Mouse (Mus musculus) heart, embryonic 14.5 days (tissue): ENCODE data around the gene Dnmt3b. TPM values are rescaled to one million over a fixed set of nuclear protein-coding genes. Genes with fewer than 3 reads are reported as not detected.
"Not testable (repeated sequence)": the region's sequence is repeated elsewhere in the genome, so short reads cannot be mapped to it uniquely, and the experiment has no call there.

ENCODE experiments used
- ATAC-seq: fragments of 200-750 bp; cut with Nextera tagmentation; 2 replicates; pipeline ENCODE4 v1.8.0; 2017; ENCODE audit warnings: low read depth, moderate TSS enrichment; ENCODE audit not compliant: insufficient number of reproducible peaks, insufficient read depth, low FRiP score
- H3K27ac ChIP-seq, 2 experiments: fragments of 200-500 bp in 1 of 2; fragments of 300-500 bp in 1 of 2; sonication (generic) in 1 of 2; replicated peaks in 1 of 2; 2 replicates each; pipeline ENCODE4 v1.5.1; 2012 to 2014; ENCODE audit warnings: low read depth in 2 of 2, low read length in 2 of 2, control low read depth in 1 of 2, mild to moderate bottlenecking in 1 of 2, mixed read lengths in 1 of 2; ENCODE audit not compliant: control insufficient read depth in 1 of 2, insufficient read depth in 1 of 2
- H3K27me3 ChIP-seq: fragments of 300-500 bp; sonication (generic); 2 replicates; pipeline ENCODE4 v1.6.1; 2014; ENCODE audit warnings: mild to moderate bottlenecking, low read length, control low read depth; ENCODE audit not compliant: control insufficient read depth, insufficient read depth
- H3K36me3 ChIP-seq: fragments of 300-500 bp; sonication (generic); 2 replicates; pipeline ENCODE4 v1.6.1; 2014; ENCODE audit warnings: mild to moderate bottlenecking, control low read depth, low read length, mixed read lengths; ENCODE audit not compliant: control insufficient read depth, insufficient read depth
- H3K4me1 ChIP-seq, 2 experiments: fragments of 200-500 bp in 1 of 2; fragments of 300-500 bp in 1 of 2; sonication (generic) in 1 of 2; 2 replicates each; pipeline ENCODE4 v1.6.1; 2012 to 2014; ENCODE audit warnings: low read length in 2 of 2, control low read depth in 1 of 2, mixed read lengths in 1 of 2; ENCODE audit not compliant: control insufficient read depth in 2 of 2, insufficient read depth in 2 of 2
- H3K4me2 ChIP-seq: fragments of 300-500 bp; sonication (generic); 2 replicates; pipeline ENCODE4 v1.6.1; 2014; ENCODE audit warnings: mild to moderate bottlenecking, low read length
- H3K4me3 ChIP-seq, 2 experiments: fragments of 200-500 bp in 1 of 2; fragments of 300-500 bp in 1 of 2; sonication (generic) in 1 of 2; 2 replicates each; pipeline ENCODE4 v1.5.1; 2012 to 2014; ENCODE audit warnings: low read length in 2 of 2, mild to moderate bottlenecking in 2 of 2, control low read depth in 1 of 2, low read depth in 1 of 2, moderate library complexity in 1 of 2; ENCODE audit not compliant: control insufficient read depth in 1 of 2, insufficient read depth in 1 of 2
- H3K9ac ChIP-seq: fragments of 300-500 bp; sonication (generic); 2 replicates; pipeline ENCODE4 v1.6.1; 2014; ENCODE audit warnings: mild to moderate bottlenecking, low read length
- H3K9me3 ChIP-seq: fragments of 300-500 bp; sonication (generic); 2 replicates; pipeline ENCODE4 v1.6.1; 2016; ENCODE audit warnings: low read length, control low read depth; ENCODE audit not compliant: control insufficient read depth
- WGBS: fragments of 180-500 bp; shearing (Covaris S2); extraction: QIAGEN DNeasy Blood & Tissue Kit; methylation state at CpG from one replicate; pipeline ENCODE4 v1.1.7; 2014; 5-methylcytosine and 5-hydroxymethylcytosine counted together
- polyA plus RNA-seq: library from polyadenylated mRNA; unstranded; fragments of >200 nt; fragmentation: Nextera tagmentation; extraction: Ambion mirVana; gene quantifications from 2 replicates; pipeline ENCODE4 v1.2.1, GENCODE M21; 2014

Dnmt3b gene
- polyA plus RNA-seq, 1 experiment from 2014 or later: 4.6 TPM

DNA sequence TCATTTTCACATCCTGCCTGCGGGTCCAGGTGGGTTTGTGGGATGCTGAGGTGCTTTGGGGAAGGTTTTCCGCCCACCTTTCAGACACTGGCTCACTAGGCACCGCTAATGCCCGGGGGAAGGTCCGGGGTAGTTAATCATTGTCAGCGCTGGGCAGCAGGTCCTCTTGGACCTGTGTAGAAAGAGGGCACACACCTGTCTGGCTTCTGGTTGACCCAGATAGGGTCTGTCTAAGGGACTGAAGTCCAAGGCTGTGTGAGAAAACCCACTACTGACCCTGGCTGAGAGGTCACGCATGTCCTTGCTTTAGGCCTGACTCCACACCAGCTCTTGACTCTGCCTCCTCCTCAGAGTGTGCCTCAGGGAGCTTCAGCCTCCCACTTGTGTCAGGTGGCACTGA lies 44.2 kb downstream of the Dnmt3b start:
- not testable (repeated sequence) for H3K4me3 ChIP-seq, H3K9ac ChIP-seq, H3K4me1 ChIP-seq, H3K27me3 ChIP-seq, H3K9me3 ChIP-seq, H3K4me2 ChIP-seq, H3K36me3 ChIP-seq, H3K27ac ChIP-seq, ATAC-seq
- 64% methylated on average over 4 of the region's 7 CpGs for WGBS

DNA sequence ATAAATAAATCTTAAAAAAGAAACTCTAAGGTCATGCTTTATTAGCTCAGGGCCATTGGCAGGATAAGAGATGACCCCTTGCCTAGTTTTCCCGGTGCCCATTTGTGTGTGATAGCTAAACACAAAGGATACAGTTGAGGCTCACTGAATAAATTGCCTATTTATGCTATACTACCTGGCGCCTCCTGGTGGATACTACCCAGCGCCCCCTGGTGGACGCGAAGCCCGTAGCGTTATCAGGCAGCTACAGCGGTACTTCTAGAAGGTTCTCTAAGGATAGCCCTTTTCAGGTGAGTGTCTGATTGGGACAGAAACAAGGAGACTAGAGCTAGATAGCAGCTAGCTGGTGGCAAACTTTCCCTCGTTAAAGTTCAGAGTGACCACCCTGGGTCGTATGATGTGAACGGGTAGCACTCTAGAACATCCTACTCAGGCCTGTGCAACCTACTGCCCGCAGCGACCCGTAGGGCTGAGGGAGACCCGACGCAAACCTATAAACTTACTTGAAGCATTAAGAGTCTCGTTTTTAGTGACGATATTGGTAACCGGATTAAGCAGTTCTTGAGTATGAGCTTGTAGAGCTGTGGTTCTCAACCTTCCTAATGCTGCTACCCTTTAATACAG lies 45.3 kb downstream of the Dnmt3b start:
- Histone ChIP-seq H3K36me3 (no peaks in the 10 kb centered on the region), H3K27ac (no peak overlapping the region), H3K9me3 (no peaks in the 10 kb centered on the region), H3K4me2 (no peak overlapping the region), H3K4me3 (no peak overlapping the region), H3K9ac (no peak overlapping the region), H3K27me3 (no peaks in the 10 kb centered on the region), H3K4me1 (no peaks in the 10 kb centered on the region)
- ATAC-seq: no peak
- WGBS: 62% methylated on average over 19 of the region's 19 CpGs

DNA sequence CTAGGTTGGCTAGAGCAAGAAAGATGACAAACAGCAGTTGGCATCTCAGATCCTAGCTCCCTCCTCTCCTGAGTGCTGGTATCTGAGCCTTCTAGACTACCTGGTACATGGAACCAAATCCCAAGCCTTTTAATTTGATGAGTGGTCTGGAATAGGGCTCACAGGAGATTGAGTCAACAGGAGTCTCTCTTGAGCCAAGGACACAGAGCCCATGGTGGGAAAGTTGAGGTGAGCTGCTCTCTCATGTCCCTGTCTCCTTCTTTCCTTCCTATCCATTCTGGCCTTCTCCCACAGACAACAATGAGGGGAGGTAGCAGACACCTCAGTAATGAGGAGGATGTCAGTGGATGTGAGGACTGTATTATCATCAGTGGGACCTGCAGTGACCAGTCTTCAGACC lies 47.1 kb downstream of the Dnmt3b start, which contains the start of gene Dnmt3c:
TSS of gene Dnmt3c (plus strand) at position 301 of the 400 bp plus-strand sequence.
- Histone ChIP-seq H3K4me2 (no peak within 1 kb of the TSS), H3K4me1 (no peaks in the 10 kb centered on the region), H3K4me3 (no peak within 1 kb of the TSS), H3K27me3 (no peaks in the 10 kb centered on the region), H3K36me3 (no peaks in the 10 kb centered on the region), H3K27ac (no peak within 1 kb of the TSS), H3K9ac (no peak within 1 kb of the TSS), H3K9me3 (no peaks in the 10 kb centered on the region)
- no peak for ATAC-seq

DNA sequence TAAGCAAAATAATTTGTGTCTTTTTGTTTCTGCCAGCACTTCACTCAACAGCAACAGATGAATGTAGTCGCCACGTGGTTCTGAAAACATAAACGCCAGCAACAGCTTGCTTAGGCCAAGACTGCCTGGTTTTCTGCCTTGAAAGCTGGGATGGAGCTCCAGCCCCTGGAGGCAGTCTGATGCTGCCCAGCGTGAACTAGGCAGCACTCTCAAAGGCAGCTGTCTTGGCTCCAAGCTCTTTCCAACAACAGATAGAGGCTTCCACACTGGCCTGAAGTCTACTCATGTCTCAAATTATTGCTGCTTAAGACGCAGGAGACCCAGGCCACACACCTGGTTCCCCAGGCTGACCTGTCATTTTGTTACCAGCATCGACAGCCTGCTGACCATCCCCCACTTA lies 54.1 kb downstream of the Dnmt3b start:
- H3K4me2 ChIP-seq: no peak overlapping the region
- no peak overlapping the region for H3K9ac ChIP-seq
- no peaks in the 10 kb centered on the region for H3K4me1 ChIP-seq
- 52% methylated on average over 6 of the region's 6 CpGs for WGBS
- H3K36me3 ChIP-seq: no peaks in the 10 kb centered on the region
- no peak for ATAC-seq
- no peaks in the 10 kb centered on the region for H3K27me3 ChIP-seq
- no peaks in the 10 kb centered on the region for H3K9me3 ChIP-seq
- no peak overlapping the region for H3K4me3 ChIP-seq
- H3K27ac ChIP-seq: no peak overlapping the region

DNA sequence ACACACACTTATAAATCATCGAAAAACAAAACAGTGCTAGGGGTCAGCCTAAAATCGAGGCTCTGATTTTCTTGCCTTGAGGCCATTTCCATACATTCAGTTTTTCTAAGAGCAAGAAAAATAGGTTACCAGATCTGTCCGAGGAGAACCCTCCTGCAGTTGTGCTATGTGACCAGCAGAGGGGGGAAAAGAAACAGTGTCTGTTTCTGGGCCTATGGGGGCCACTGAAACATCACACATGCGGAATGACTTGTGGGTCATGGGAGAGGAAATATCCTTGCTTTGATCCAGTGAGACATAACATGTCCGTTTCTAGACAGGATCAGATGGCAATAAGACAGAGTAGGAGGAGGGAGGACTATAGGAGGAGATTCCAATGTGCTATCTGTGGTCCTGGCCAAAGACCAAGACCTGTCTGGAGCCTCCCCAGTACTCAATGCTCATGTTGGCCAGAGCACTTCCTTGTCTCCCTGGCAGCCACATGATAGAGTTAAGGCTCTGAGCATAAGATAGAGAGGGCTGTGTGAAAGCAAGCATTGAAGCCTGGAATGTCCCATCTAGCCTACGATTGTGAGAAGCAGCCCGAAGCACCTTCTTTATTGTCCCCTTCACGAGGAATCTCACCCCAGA lies 61.6 kb downstream of the Dnmt3b start:
- H3K27me3 ChIP-seq: no peaks in the 10 kb centered on the region
- H3K4me3 ChIP-seq: no peak overlapping the region
- H3K36me3 ChIP-seq: no peaks in the 10 kb centered on the region
- peak; percentile 55 for ATAC-seq
- H3K9me3 ChIP-seq: no peaks in the 10 kb centered on the region
- peak overlapping the region in 1 of 2 experiments; percentile 37; a peak in 2 of 4 replicates for H3K27ac ChIP-seq
- WGBS: 33% methylated on average over 8 of the region's 8 CpGs
- no peak overlapping the region for H3K9ac ChIP-seq
- peak overlapping the region; percentile 16; the same call in 1 of the 2 replicates for H3K4me2 ChIP-seq
- peaks cover 11 to 31% of the 10 kb centered on the region in 2 experiments for H3K4me1 ChIP-seq

DNA sequence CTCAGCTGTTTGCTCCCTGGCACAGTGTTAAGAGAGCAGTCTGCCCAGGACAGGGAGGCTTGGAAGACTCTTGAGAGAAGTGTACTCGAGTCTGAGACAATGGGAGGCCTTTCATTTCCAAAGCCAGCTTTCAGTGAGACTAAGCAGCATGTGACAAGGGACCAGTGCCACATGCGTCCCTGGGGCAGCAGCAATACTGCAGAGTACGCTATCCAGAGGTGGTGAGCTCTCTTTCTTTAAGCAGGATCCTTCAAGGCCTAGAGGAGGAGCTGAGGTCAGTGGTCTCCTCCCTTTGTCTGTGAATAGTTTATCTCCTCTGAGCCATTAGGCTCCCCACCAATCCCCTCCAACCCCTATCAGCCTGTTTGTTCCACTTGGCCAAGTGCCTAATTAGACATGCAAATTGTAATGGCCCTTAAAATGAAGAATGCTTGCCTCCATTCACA lies 63.4 kb downstream of the Dnmt3b start:
- Histone ChIP-seq H3K27ac (peak overlapping the region; percentile 28 to 71), H3K4me1 (peaks cover 11 to 31% of the 10 kb centered on the region in 2 experiments), H3K4me2 (no peak overlapping the region), H3K9ac (peak overlapping the region; percentile 27; the same call in 1 of the 2 replicates), H3K36me3 (no peaks in the 10 kb centered on the region), H3K4me3 (no peak overlapping the region), H3K27me3 (no peaks in the 10 kb centered on the region), H3K9me3 (no peaks in the 10 kb centered on the region)
- ATAC-seq: no peak
- 12% methylated on average over 3 of the region's 3 CpGs for WGBS

DNA sequence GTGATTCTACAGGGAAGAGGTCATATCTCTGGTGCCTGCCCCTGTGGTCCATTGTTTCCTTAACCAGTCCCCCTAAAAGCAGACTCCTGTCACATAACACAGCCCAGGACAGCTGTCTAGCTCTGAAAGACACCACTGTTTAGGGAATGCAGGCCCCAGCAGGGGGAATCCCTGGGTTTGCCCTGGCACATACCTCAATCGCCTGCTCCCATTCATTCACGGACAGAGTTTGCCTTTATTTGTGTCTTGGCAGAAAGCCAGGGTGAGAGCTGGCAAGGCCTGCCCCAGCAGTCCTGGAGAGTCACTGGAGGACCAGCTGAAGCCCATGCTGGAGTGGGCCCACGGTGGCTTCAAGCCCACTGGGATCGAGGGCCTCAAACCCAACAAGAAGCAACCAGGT lies 64.0 kb downstream of the Dnmt3b start:
- Histone ChIP-seq H3K4me2 (no peak overlapping the region), H3K36me3 (no peaks in the 10 kb centered on the region), H3K27me3 (no peaks in the 10 kb centered on the region), H3K9me3 (no peaks in the 10 kb centered on the region), H3K9ac (no peak overlapping the region), H3K4me1 (peaks cover 11 to 31% of the 10 kb centered on the region in 2 experiments), H3K27ac (peak overlapping the region; percentile 31 to 71), H3K4me3 (no peak overlapping the region)
- 15% methylated on average over 4 of the region's 4 CpGs for WGBS
- ATAC-seq: peak; percentile 52; the same call in 1 of the 2 replicates
